Mouse (Mus musculus) megakaryocyte, embryonic 14.5 days (primary cell): Measurements from ENCODE around the gene Rnf130. TPM values are rescaled to one million over a fixed set of nuclear protein-coding genes. Genes with fewer than 3 reads are reported as not detected.

Source experiments
- H3K27me3 ChIP-seq: replicated peaks from 2 replicates; pipeline ENCODE3; 2012; ENCODE audit warnings: inconsistent platforms
- H3K36me3 ChIP-seq: replicated peaks from 2 replicates; pipeline ENCODE3; 2012; ENCODE audit warnings: low read length, inconsistent platforms, mixed read lengths
- H3K4me1 ChIP-seq: 2 replicates; pipeline ENCODE4 v1.6.1; 2012; ENCODE audit warnings: inconsistent platforms
- H3K4me3 ChIP-seq: replicated peaks from 2 replicates; pipeline ENCODE3; 2012; ENCODE audit warnings: moderate library complexity, mild to moderate bottlenecking, inconsistent platforms
- H3K9me3 ChIP-seq: 2 replicates; pipeline ENCODE4 v1.6.1; 2012; ENCODE audit warnings: inconsistent platforms
- FLI1 ChIP-seq: IDR thresholded peaks from 2 replicates; pipeline ENCODE4 v1.6.1; 2012; ENCODE audit warnings: low read length, inconsistent platforms, mixed read lengths
- GATA1 ChIP-seq: IDR thresholded peaks from 3 replicates; pipeline ENCODE4 v1.6.1; 2012; ENCODE audit warnings: mixed read lengths, low read length, inconsistent platforms, borderline replicate concordance
- polyA plus RNA-seq: library from polyadenylated mRNA; stranded (reverse); fragments of >175 nt; gene quantifications from 2 replicates; pipeline ENCODE4 v1.2.3, GENCODE M21; 2012; ENCODE audit warnings: low replicate concordance; ENCODE audit not compliant: insufficient read depth

Rnf130 gene
- polyA plus RNA-seq, 1 experiment: 25.1 TPM

DNA sequence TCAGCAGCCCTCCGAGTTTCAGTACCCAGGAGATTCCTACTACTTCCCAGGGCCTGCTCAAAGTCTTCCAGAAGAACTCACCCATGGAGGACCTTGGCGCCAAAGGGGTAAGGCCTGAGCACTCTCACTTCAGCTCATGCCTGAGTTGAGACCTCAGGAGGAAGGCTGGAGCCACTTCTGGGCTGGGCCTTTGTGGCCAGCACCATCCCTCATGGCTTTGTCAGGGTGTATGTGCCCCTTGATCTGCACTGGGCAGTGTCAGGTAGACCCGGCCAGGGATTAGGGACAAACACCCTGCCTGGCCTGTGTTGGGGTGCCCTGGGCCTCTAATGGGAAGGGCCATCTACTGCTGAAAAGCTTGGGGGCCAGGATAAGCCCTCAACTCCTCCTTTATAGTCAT, 126.2 kb downstream of the Rnf130 start:
- H3K27me3 ChIP-seq: no peaks in the 10 kb centered on the region
- H3K4me1 ChIP-seq: peaks cover 10% of the 10 kb centered on the region; the same call in 1 of the 2 replicates
- peaks cover 95% of the 10 kb centered on the region for H3K36me3 ChIP-seq
- H3K4me3 ChIP-seq: no peak overlapping the region
- H3K9me3 ChIP-seq: no peaks in the 10 kb centered on the region
- TF ChIP-seq FLI1: no peak
- TF ChIP-seq GATA1: no peak

DNA sequence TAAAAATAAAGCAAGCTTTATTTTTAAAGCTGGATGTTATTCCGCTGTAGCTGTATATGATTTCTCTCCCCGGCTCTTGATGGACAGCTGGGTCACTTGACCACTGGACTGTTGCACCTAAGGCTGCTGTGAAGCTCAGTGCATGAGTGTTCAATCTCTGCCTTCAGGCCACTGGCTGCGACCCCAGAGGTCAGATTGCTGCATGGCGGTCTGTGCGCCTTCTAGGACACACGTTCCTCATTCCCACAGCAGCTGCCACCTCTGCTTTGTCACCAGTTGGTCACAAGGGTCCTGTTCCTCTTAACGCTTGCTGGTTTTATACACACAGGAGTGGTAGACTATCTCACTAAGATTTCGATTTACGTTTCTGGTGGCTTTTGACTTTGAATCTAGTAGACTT, 129.0 kb downstream of the Rnf130 start:
- peaks cover 97% of the 10 kb centered on the region for H3K36me3 ChIP-seq

More for the DNA sequence above, 129.0 kb downstream of the Rnf130 start:
- Histone ChIP-seq H3K4me1 (peaks cover 6% of the 10 kb centered on the region; the same call in 1 of the 2 replicates), H3K27me3 (no peaks in the 10 kb centered on the region), H3K4me3 (no peak overlapping the region), H3K9me3 (no peaks in the 10 kb centered on the region)
- TF ChIP-seq GATA1: no peak
- no peak for TF ChIP-seq FLI1

Other genes starting within 250 kb of the Rnf130 start
- not detected in 2 replicates for gene Gfpt2, start 231.2 kb upstream of the Rnf130 start, polyA plus RNA-seq
- gene Mapk9, start 178.6 kb upstream of the Rnf130 start, polyA plus RNA-seq: 3.2 and 7.6 TPM in 2 replicates
- not detected in 2 replicates for gene Rasgef1c, start 123.5 kb upstream of the Rnf130 start, polyA plus RNA-seq
- gene Tbc1d9b, start 106.0 kb downstream of the Rnf130 start, polyA plus RNA-seq: 10.0 and 34.0 TPM in 2 replicates
- 3.7 TPM in 1 of 2 replicates, not detected in the other for gene Mrnip, start 149.1 kb downstream of the Rnf130 start, polyA plus RNA-seq
- gene Sqstm1, start 185.5 kb downstream of the Rnf130 start, polyA plus RNA-seq: 154 and 155 TPM in 2 replicates
- 119 and 130 TPM in 2 replicates for gene Mgat4b, start 185.5 kb downstream of the Rnf130 start, polyA plus RNA-seq
- 10.5 and 22.9 TPM in 2 replicates for gene Ltc4s, start 213.3 kb downstream of the Rnf130 start, polyA plus RNA-seq